Comparison of ENCODE assay signal across 13 mouse cellular contexts in genomic region chr6:137126224-137126623, GRCm38 (mm10). TPM values are rescaled to one million over a fixed set of nuclear protein-coding genes. Genes with fewer than 3 reads are reported as not detected.
DNase-seq lines count a peak whose midpoint lies in the region; ATAC-seq and TF ChIP-seq lines count a peak whose summit lies in the region.
"Had no signal": no experiment of that assay in that cellular context is flagged by ENCODE, and none has a peak within 500 bp of the region (broad histone marks: within the 10 kb centered on the region; RNA-seq: fewer than 3 reads in every experiment).

No protein-coding gene starts in this region.

- no peak for TF ChIP-seq CTCF in gastrocnemius, adult 2 months (IDR thresholded peaks at IDR 0.05)
- TF ChIP-seq CTCF in lung, embryonic 14.5 days (IDR thresholded peaks at IDR 0.05; ENCODE audit: low read depth), result no peak
- TF ChIP-seq CTCF in lung, adult 2 months (IDR thresholded peaks at IDR 0.05; ENCODE audit: insufficient read depth, low read length), result no peak
- no peak for TF ChIP-seq CTCF in hindbrain, postnatal 0 days (IDR thresholded peaks at IDR 0.05; ENCODE audit: low read depth)

- H3K27ac ChIP-seq in gastrocnemius, adult 2 months, result no peak overlapping the region
- H3K27ac ChIP-seq in lung, embryonic 14.5 days (ENCODE audit: low read depth), result peak overlapping the region; percentile 22
- H3K27ac ChIP-seq in hindbrain, postnatal 0 days, result no peak overlapping the region
- H3K27ac ChIP-seq in stomach, embryonic 15.5 days, result peak overlapping the region; percentile 68
- H3K27ac ChIP-seq: left cerebral cortex, adult 2 months had no signal

- WGBS in lung, embryonic 14.5 days, result 19% methylated on average over 2 of the region's 2 CpGs
- WGBS in lung, adult 2 months, result 24% methylated on average over 2 of the region's 2 CpGs
- 49% methylated on average over 2 of the region's 2 CpGs for WGBS in hindbrain, postnatal 0 days
- 18% methylated on average over 2 of the region's 2 CpGs for WGBS in stomach, embryonic 15.5 days

- H3K36me3 ChIP-seq in lung, embryonic 14.5 days (ENCODE audit: insufficient read depth), result no peaks in the 10 kb centered on the region
- H3K36me3 ChIP-seq in hindbrain, postnatal 0 days (ENCODE audit: insufficient read depth, low read length), result no peaks in the 10 kb centered on the region
- no peaks in the 10 kb centered on the region for H3K36me3 ChIP-seq in stomach, embryonic 15.5 days
- H3K36me3 ChIP-seq: heart, embryonic 15.5 days had no signal

- no peak overlapping the region for H3K4me3 ChIP-seq in gastrocnemius, adult 2 months
- no peak overlapping the region for H3K4me3 ChIP-seq in lung, embryonic 14.5 days (ENCODE audit: low read depth, low read length)
- no peak overlapping the region for H3K4me3 ChIP-seq in lung, adult 2 months (replicated peaks; ENCODE audit: extremely low read depth, low read depth, low read length)
- H3K4me3 ChIP-seq in hindbrain, postnatal 0 days (ENCODE audit: low read length), result no peak overlapping the region
- no peak overlapping the region for H3K4me3 ChIP-seq in stomach, embryonic 15.5 days (replicated peaks)
- H3K4me3 ChIP-seq: heart, embryonic 15.5 days; left cerebral cortex, adult 2 months; megakaryocyte, embryonic 14.5 days had no signal

- ATAC-seq in lung, embryonic 14.5 days (ENCODE audit: insufficient read depth), result peak; percentile 95
- peak; percentile 59; the same call in 1 of the 2 replicates for ATAC-seq in hindbrain, postnatal 0 days
- peak; percentile 84; the same call in 1 of the 2 replicates for ATAC-seq in stomach, embryonic 15.5 days (ENCODE audit: insufficient read depth, low FRiP score, low read depth)
- ATAC-seq: forebrain, embryonic 14.5 days had no signal

- no peak for TF ChIP-seq POLR2A in lung, adult 2 months (IDR thresholded peaks at IDR 0.05; ENCODE audit: borderline replicate concordance, extremely low read depth, low read depth, low read length)

- H3K4me2 ChIP-seq in lung, embryonic 14.5 days, result no peak overlapping the region
- no peak overlapping the region for H3K4me2 ChIP-seq in hindbrain, postnatal 0 days (ENCODE audit: low read depth, low read length)
- H3K4me2 ChIP-seq in stomach, embryonic 15.5 days, result no peak overlapping the region
- H3K4me2 ChIP-seq: heart, embryonic 15.5 days had no signal

- no peaks in the 10 kb centered on the region for H3K27me3 ChIP-seq in lung, embryonic 14.5 days (ENCODE audit: insufficient read depth, low read length)
- H3K27me3 ChIP-seq in hindbrain, postnatal 0 days (ENCODE audit: insufficient read depth, low read length), result no peaks in the 10 kb centered on the region
- no peaks in the 10 kb centered on the region for H3K27me3 ChIP-seq in stomach, embryonic 15.5 days (replicated peaks)
- H3K27me3 ChIP-seq: heart, embryonic 15.5 days; megakaryocyte, embryonic 14.5 days had no signal

- H3K9ac ChIP-seq in lung, embryonic 14.5 days, result no peak overlapping the region
- no peak overlapping the region for H3K9ac ChIP-seq in hindbrain, postnatal 0 days (replicated peaks; ENCODE audit: low read length)
- no peak overlapping the region for H3K9ac ChIP-seq in stomach, embryonic 15.5 days
- H3K9ac ChIP-seq: heart, embryonic 15.5 days had no signal

- peak; percentile 25 for DNase-seq in gastrocnemius, adult 2 months
- DNase-seq in gastrocnemius, postnatal 14 days, result no peak
- peak; percentile 85 for DNase-seq in lung, embryonic 14.5 days
- no peak for DNase-seq in lung, adult 2 months
- peak; percentile 33 for DNase-seq in hindbrain, postnatal 0 days (ENCODE audit: low spot score)
- no peak for DNase-seq in urinary bladder, postnatal 36 days (ENCODE audit: low spot score in 2 of 2)
- DNase-seq in layer of hippocampus, adult 9-11 months, result no peak
- DNase-seq: cerebellum, adult 9-10 months had no signal

- peaks cover 18% of the 10 kb centered on the region for H3K4me1 ChIP-seq in lung, embryonic 14.5 days (ENCODE audit: insufficient read depth)
- H3K4me1 ChIP-seq in lung, adult 2 months (ENCODE audit: control insufficient read depth, insufficient read depth, low read length), result peaks cover 14% of the 10 kb centered on the region
- H3K4me1 ChIP-seq in hindbrain, postnatal 0 days (ENCODE audit: insufficient read depth, low read length), result no peaks in the 10 kb centered on the region
- peaks cover 12% of the 10 kb centered on the region for H3K4me1 ChIP-seq in stomach, embryonic 15.5 days
- H3K4me1 ChIP-seq: megakaryocyte, embryonic 14.5 days had no signal

- H3K9me3 ChIP-seq in lung, embryonic 14.5 days (ENCODE audit: low read depth, low read length), result no peaks in the 10 kb centered on the region
- H3K9me3 ChIP-seq in hindbrain, postnatal 0 days (ENCODE audit: low read length), result no peaks in the 10 kb centered on the region
- no peaks in the 10 kb centered on the region for H3K9me3 ChIP-seq in stomach, embryonic 15.5 days
- H3K9me3 ChIP-seq: heart, embryonic 15.5 days; megakaryocyte, embryonic 14.5 days had no signal

- intact Hi-C loops in gastrocnemius, adult 2 months (cut with DNase I), result no loop called here
- intact Hi-C loops in gastrocnemius, postnatal 14 days (cut with DNase I; ENCODE audit: low total_unique reads), result no loop called here

RNA-seq across cellular contexts. Expression of gene Rerg, which starts 44.1 kb away (rescaled TPM):
- total RNA-seq in gastrocnemius, adult 2 months (2021), result 1 to 10 TPM; 1.4 to 1.7 TPM
- total RNA-seq in gastrocnemius, postnatal 14 days (2021), result 1 to 10 TPM; 2.1 to 4.4 TPM
- polyA plus RNA-seq in lung, embryonic 14.5 days (2014; fragmentation: Nextera tagmentation; extraction: Ambion mirVana), result 21.3 and 22.0 TPM in 2 replicates
- polyA plus RNA-seq in lung, adult 2 months (2012; rRNA removed), result 9.2 and 14.8 TPM in 2 replicates
- 1.2 and 1.6 TPM in 2 replicates for total RNA-seq in hindbrain, postnatal 0 days (2014; rRNA removed)
- 7.3 and 7.6 TPM in 2 replicates for polyA plus RNA-seq in hindbrain, postnatal 0 days (2015; fragmentation: Nextera tagmentation; extraction: Ambion mirVana)
- polyA plus RNA-seq in stomach, embryonic 15.5 days (2015; fragmentation: Nextera tagmentation; extraction: Ambion mirVana), result 25.3 and 26.3 TPM in 2 replicates

Comparison
In these comparisons a context has a peak if more than half of its experiments do, and no peak if none do; other contexts are left out.
1. DNase-seq: peak in gastrocnemius, adult 2 months (single experiment), lung, embryonic 14.5 days (single experiment) and hindbrain, postnatal 0 days (single experiment); none in gastrocnemius, postnatal 14 days (single experiment), lung, adult 2 months (single experiment), urinary bladder, postnatal 36 days (0 of 2) and layer of hippocampus, adult 9-11 months (single experiment).
2. H3K27ac ChIP-seq: peak in lung, embryonic 14.5 days (single experiment) and stomach, embryonic 15.5 days (single experiment); none in gastrocnemius, adult 2 months (single experiment) and hindbrain, postnatal 0 days (single experiment).
3. Peak in every context shown above with its lines, with median percentiles within 50 percentile points of each other: ATAC-seq.